Mouse (Mus musculus) lung, embryonic 14.5 days (tissue): ENCODE results near the gene Vwa7. TPM values are rescaled to one million over a fixed set of nuclear protein-coding genes. Genes with fewer than 3 reads are reported as not detected.

Experiments
- ATAC-seq: fragments of 200-750 bp; cut with Nextera tagmentation; 2 replicates; pipeline ENCODE4 v1.8.0; 2017; ENCODE audit warnings: mild to moderate bottlenecking, moderate TSS enrichment, moderate library complexity; ENCODE audit not compliant: insufficient read depth
- DNase-seq: peaks from one replicate; pipeline ENCODE4 v3.0.0-alpha.2; 2015
- H3K27ac ChIP-seq: fragments of 300-500 bp; sonication (generic); 2 replicates; pipeline ENCODE4 v1.5.1; 2014; ENCODE audit warnings: low read depth, mild to moderate bottlenecking, moderate library complexity
- H3K27me3 ChIP-seq: fragments of 300-500 bp; sonication (generic); 2 replicates; pipeline ENCODE4 v1.6.1; 2014; ENCODE audit warnings: low read length, control low read depth; ENCODE audit not compliant: insufficient read depth
- H3K36me3 ChIP-seq: fragments of 300-500 bp; sonication (generic); 2 replicates; pipeline ENCODE4 v1.6.1; 2014; ENCODE audit warnings: control low read depth; ENCODE audit not compliant: insufficient read depth
- H3K4me1 ChIP-seq: fragments of 300-500 bp; sonication (generic); 2 replicates; pipeline ENCODE4 v1.6.1; 2014; ENCODE audit warnings: antibody characterized with exemption, control low read depth; ENCODE audit not compliant: insufficient read depth
- H3K4me2 ChIP-seq: fragments of 300-500 bp; sonication (generic); 2 replicates; pipeline ENCODE4 v1.6.1; 2014; ENCODE audit warnings: mild to moderate bottlenecking
- H3K4me3 ChIP-seq: fragments of 300-500 bp; sonication (generic); 2 replicates; pipeline ENCODE4 v1.5.1; 2014; ENCODE audit warnings: low read depth, low read length
- H3K9ac ChIP-seq: fragments of 300-500 bp; sonication (generic); 2 replicates; pipeline ENCODE4 v1.6.1; 2014
- H3K9me3 ChIP-seq: fragments of 300-500 bp; sonication (generic); 2 replicates; pipeline ENCODE4 v1.6.1; 2016; ENCODE audit warnings: low read depth, low read length, control low read depth
- CTCF ChIP-seq: IDR thresholded peaks from 2 replicates; pipeline ENCODE4 v1.5.1; 2016; ENCODE audit warnings: antibody characterized with exemption, low read depth
- WGBS: fragments of 180-500 bp; shearing (Covaris S2); extraction: QIAGEN DNeasy Blood & Tissue Kit; methylation state at CpG from one replicate; pipeline ENCODE4 v1.1.7; 2014; 5-methylcytosine and 5-hydroxymethylcytosine counted together
- polyA plus RNA-seq: library from polyadenylated mRNA; unstranded; fragments of >200 nt; fragmentation: Nextera tagmentation; extraction: Ambion mirVana; gene quantifications from 2 replicates; pipeline ENCODE4 v1.2.1, GENCODE M21; 2014

The Vwa7 gene
- polyA plus RNA-seq, 1 experiment from 2014 or later = 0.47 TPM

GRCm38 (mm10) chr17:35058316-35058715, 41.9 kb downstream of the Vwa7 start:
- Histone ChIP-seq H3K36me3 (peaks cover 83% of the 10 kb centered on the region), H3K9me3 (no peaks in the 10 kb centered on the region), H3K4me2 (peak overlapping the region; percentile 97), H3K4me1 (peaks cover 10% of the 10 kb centered on the region), H3K4me3 (peak overlapping the region; percentile 84), H3K9ac (0 out of 2 replicates have a peak overlapping the region, but pooled peaks have one; percentile 83), H3K27me3 (no peaks in the 10 kb centered on the region), H3K27ac (peak overlapping the region; percentile 93; the same call in 1 of the 2 replicates)
- no peak for DNase-seq
- ATAC-seq = peak; percentile 0; the same call in 1 of the 2 replicates
- WGBS = 49% methylated on average over 9 of the region's 9 CpGs
- TF ChIP-seq CTCF = no peak

- Histone ChIP-seq H3K9ac (peak within 1 kb of the TSS; percentile 83), H3K36me3 (peaks cover 74% of the 10 kb centered on the region), H3K4me3 (peak within 1 kb of the TSS; percentile 84), H3K9me3 (no peaks in the 10 kb centered on the region), H3K27ac (peak within 1 kb of the TSS; percentile 93), H3K4me2 (peak within 1 kb of the TSS; percentile 97), H3K4me1 (peaks cover 10% of the 10 kb centered on the region), H3K27me3 (no peaks in the 10 kb centered on the region)
- peak; percentile 99 for DNase-seq
- WGBS = under 1% methylated on average over 57 of the region's 57 CpGs
- ATAC-seq = peak; percentile 92
- TF ChIP-seq CTCF = peak; percentile 75
Observed at GRCm38 (mm10) chr17:35058911-35059892, 42.8 kb downstream of the Vwa7 start, which contains the start of gene Ddah2. Gene Ddah2, plus strand, starts transcription at chr17:35059035.

GRCm38 (mm10) chr17:35060071-35060470, 43.7 kb downstream of the Vwa7 start:
- 24% methylated on average over 14 of the region's 14 CpGs for whole genome bisulfite sequencing
- no peak for TF ChIP-seq CTCF
- DNase-seq (no peak), ATAC-seq (no peak)
- Histone ChIP-seq H3K9ac (peak overlapping the region; percentile 83), H3K4me2 (peak overlapping the region; percentile 97), H3K27ac (peak overlapping the region; percentile 93), H3K4me3 (peak overlapping the region; percentile 84), H3K36me3 (peaks cover 65% of the 10 kb centered on the region), H3K27me3 (no peaks in the 10 kb centered on the region), H3K4me1 (peaks cover 10% of the 10 kb centered on the region), H3K9me3 (no peaks in the 10 kb centered on the region)

- H3K9me3 ChIP-seq = no peaks in the 10 kb centered on the region
- H3K36me3 ChIP-seq = peaks cover 58% of the 10 kb centered on the region
- peak overlapping the region; percentile 97 for H3K4me2 ChIP-seq
- DNase-seq (no peak), ATAC-seq (no peak)
- H3K4me1 ChIP-seq = peaks cover 10% of the 10 kb centered on the region
- WGBS = 60% methylated on average over 22 of the region's 22 CpGs
- peak overlapping the region; percentile 84 for H3K4me3 ChIP-seq
- peak overlapping the region; percentile 83 for H3K9ac ChIP-seq
- 0 out of 2 replicates have a peak, but pooled peaks cover 5% of the 10 kb centered on the region for H3K27me3 ChIP-seq
- TF ChIP-seq CTCF = no peak
- H3K27ac ChIP-seq = no peak overlapping the region
Observed at GRCm38 (mm10) chr17:35060737-35061297, 44.4 kb downstream of the Vwa7 start.

GRCm38 (mm10) chr17:35061299-35061698, 44.9 kb downstream of the Vwa7 start:
- no peak overlapping the region; the same call in 1 of the 2 replicates for H3K4me2 ChIP-seq
- DNase-seq (no peak), ATAC-seq (no peak)
- 71% methylated on average over 8 of the region's 8 CpGs for WGBS
- H3K4me1 ChIP-seq = peaks cover 10% of the 10 kb centered on the region
- H3K9ac ChIP-seq = no peak overlapping the region
- no peaks in the 10 kb centered on the region for H3K9me3 ChIP-seq
- peaks cover 53% of the 10 kb centered on the region for H3K36me3 ChIP-seq
- no peak overlapping the region for H3K27ac ChIP-seq
- peaks cover 8% of the 10 kb centered on the region; the same call in 1 of the 2 replicates for H3K27me3 ChIP-seq
- TF ChIP-seq CTCF = no peak
- H3K4me3 ChIP-seq = 0 out of 2 replicates have a peak overlapping the region, but pooled peaks have one; percentile 84

- H3K4me1 ChIP-seq = peaks cover 10% of the 10 kb centered on the region
- no peak overlapping the region for H3K4me2 ChIP-seq
- DNase-seq (no peak), ATAC-seq (no peak)
- TF ChIP-seq CTCF = no peak
- no peaks in the 10 kb centered on the region for H3K9me3 ChIP-seq
- WGBS = 86% methylated on average over 3 of the region's 3 CpGs
- no peak overlapping the region for H3K27ac ChIP-seq
- peaks cover 33% of the 10 kb centered on the region for H3K36me3 ChIP-seq
- H3K27me3 ChIP-seq = peaks cover 17% of the 10 kb centered on the region
- no peak overlapping the region for H3K9ac ChIP-seq
- no peak overlapping the region for H3K4me3 ChIP-seq
Observed at GRCm38 (mm10) chr17:35063466-35063865, 47.1 kb downstream of the Vwa7 start.

- Histone ChIP-seq H3K4me1 (peaks cover 10% of the 10 kb centered on the region), H3K27ac (peak overlapping the region; percentile 88), H3K9me3 (no peaks in the 10 kb centered on the region), H3K9ac (peak overlapping the region; percentile 17; the same call in 1 of the 2 replicates), H3K4me2 (peak overlapping the region; percentile 62), H3K4me3 (peak overlapping the region; percentile 28), H3K36me3 (peaks cover 32% of the 10 kb centered on the region), H3K27me3 (peaks cover 17% of the 10 kb centered on the region)
- DNase-seq (no peak), ATAC-seq (no peak)
- 21% methylated on average over 10 of the region's 10 CpGs for WGBS
- TF ChIP-seq CTCF = no peak
Observed at GRCm38 (mm10) chr17:35064378-35064877, 48.0 kb downstream of the Vwa7 start.
